Mouse (Mus musculus): ENCODE results near the gene Gpalpp1.

DNA sequence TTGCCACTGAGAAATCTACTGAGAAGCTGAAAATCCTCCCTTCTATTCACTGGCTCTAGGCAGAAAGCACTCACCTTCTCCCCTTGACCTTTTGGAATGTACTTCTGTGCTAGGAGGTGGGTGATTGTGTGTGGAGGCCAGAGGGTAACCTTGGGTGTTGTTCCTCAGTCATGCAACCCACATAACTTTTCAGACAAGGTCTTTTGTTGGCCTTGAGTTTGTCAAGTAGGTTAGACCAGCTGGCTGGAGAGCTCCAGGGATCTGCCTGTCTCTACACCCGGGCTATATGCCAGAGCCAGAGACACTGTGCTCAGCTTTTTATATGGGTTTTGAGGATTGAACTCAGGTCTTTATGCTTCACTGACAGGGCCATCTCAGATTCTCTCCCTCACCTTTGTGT is 36.4 kb downstream of the Gpalpp1 start:
- TF ChIP-seq CTCF (IDR thresholded peaks at IDR 0.05; ENCODE audit: extremely low read depth, insufficient read length, insufficient replicate concordance, low read depth, low read length) (no peak), POLR2A (IDR thresholded peaks at IDR 0.05; ENCODE audit: low read depth, low read length) (no peak)
